Mouse (Mus musculus) heart, postnatal 0 days (tissue): ENCODE data around the gene Myh13.

Source experiments
- CTCF ChIP-seq: IDR thresholded peaks from 2 replicates; pipeline ENCODE4 v1.5.1; 2016; ENCODE audit warnings: antibody characterized with exemption, control low read depth, low read depth
- EP300 ChIP-seq: IDR thresholded peaks from 2 replicates; pipeline ENCODE4 v1.6.1; 2016; ENCODE audit warnings: antibody characterized with exemption, low read depth

DNA sequence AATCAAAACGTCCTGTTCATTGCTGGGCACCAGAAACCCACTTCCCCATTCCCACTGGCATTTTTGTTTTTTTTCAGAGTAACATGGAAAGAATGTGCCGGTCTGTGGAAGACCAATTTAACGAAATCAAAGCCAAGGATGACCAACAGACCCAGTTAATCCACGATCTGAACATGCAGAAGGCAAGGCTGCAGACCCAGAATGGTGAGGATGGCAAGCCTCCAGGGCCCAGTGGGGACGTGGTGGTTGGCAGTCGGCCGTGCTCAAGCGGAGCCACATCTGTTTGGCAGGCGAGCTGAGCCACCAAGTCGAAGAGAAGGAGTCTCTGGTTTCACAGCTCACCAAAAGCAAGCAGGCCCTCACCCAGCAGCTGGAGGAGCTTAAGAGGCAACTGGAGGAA, 36.6 kb downstream of the Myh13 start:
- TF ChIP-seq EP300 (no peak), CTCF (no peak)
